Mouse (Mus musculus) liver, adult 2 months (tissue): ENCODE data around the gene Dmrt1.

Source experiments
- CTCF ChIP-seq: fragments of 200-500 bp; IDR thresholded peaks from 2 replicates; pipeline ENCODE4 v1.5.1; 2011; ENCODE audit warnings: low read depth, low read length, control low read depth
- POLR2A ChIP-seq: fragments of 200-500 bp; IDR thresholded peaks from 2 replicates; pipeline ENCODE4 v1.6.1; 2011; ENCODE audit warnings: low read length, control low read depth; ENCODE audit not compliant: insufficient read depth; ENCODE audit errors: extremely low read depth

GRCm38 (mm10) chr19:25514986-25515530 lies 9.6 kb downstream of the Dmrt1 start:
- TF ChIP-seq POLR2A (no peak), CTCF (no peak)
